In the genomic region with DNA sequence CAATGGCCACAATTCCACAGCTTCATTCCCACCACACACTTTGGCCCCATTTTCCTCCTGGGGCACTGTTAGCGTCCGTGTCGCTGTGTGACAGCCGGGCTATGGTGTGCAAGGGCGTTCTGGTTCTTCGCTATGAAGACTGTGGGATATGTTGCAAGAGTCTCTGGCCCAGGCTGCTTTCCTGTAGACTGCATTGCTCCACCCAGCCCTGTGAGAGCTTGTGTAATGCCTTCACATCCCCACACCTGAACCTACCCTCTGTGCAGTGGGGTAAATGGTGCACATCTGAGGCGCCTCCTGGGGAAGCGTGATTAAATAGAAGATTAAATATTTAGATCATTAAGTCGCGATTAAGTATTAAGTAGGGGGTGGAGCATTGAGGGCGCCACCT, we compare ENCODE assay signal across 13 mouse cellular contexts. TPM values are rescaled to one million over a fixed set of nuclear protein-coding genes. Genes with fewer than 3 reads are reported as not detected.
DNase-seq lines count a peak whose midpoint lies in the region; ATAC-seq and TF ChIP-seq lines count a peak whose summit lies in the region.
"Had no signal": no experiment of that assay in that cellular context is flagged by ENCODE, and none has a peak within 500 bp of the region (broad histone marks: within the 10 kb centered on the region; RNA-seq: fewer than 3 reads in every experiment).

No protein-coding gene starts in this region.

- 73% methylated on average over 11 of the region's 11 CpGs for WGBS in hindbrain, postnatal 0 days
- WGBS in hindbrain, embryonic 16.5 days = 74% methylated on average over 11 of the region's 11 CpGs

- ATAC-seq in hindbrain, postnatal 0 days = 0 out of 2 replicates have a peak, but pooled peaks have one; percentile 21
- ATAC-seq in hindbrain, embryonic 16.5 days = no peak
- peak; percentile 73 for ATAC-seq in common myeloid progenitor, adult 5-6 weeks (replicated peaks; ENCODE audit: low read depth, poor library complexity, severe bottlenecking)
- ATAC-seq in megakaryocyte-erythroid progenitor cell, adult 5-6 weeks (replicated peaks; ENCODE audit: low FRiP score, low TSS enrichment, poor library complexity, severe bottlenecking) = no peak

- no peaks in the 10 kb centered on the region for H3K27me3 ChIP-seq in hindbrain, postnatal 0 days (ENCODE audit: insufficient read depth, low read length)
- no peaks in the 10 kb centered on the region for H3K27me3 ChIP-seq in hindbrain, embryonic 16.5 days (replicated peaks; ENCODE audit: control insufficient read depth, insufficient read depth, low read length)
- H3K27me3 ChIP-seq: hindbrain, embryonic 15.5 days; Patski had no signal

- H3K4me3 ChIP-seq in hindbrain, postnatal 0 days (ENCODE audit: low read length) = no peak overlapping the region
- no peak overlapping the region for H3K4me3 ChIP-seq in hindbrain, embryonic 16.5 days (ENCODE audit: low read length)
- H3K4me3 ChIP-seq: hindbrain, embryonic 15.5 days; layer of hippocampus, adult 2 months had no signal

- no peak overlapping the region for H3K27ac ChIP-seq in hindbrain, postnatal 0 days
- no peak overlapping the region for H3K27ac ChIP-seq in hindbrain, embryonic 16.5 days (ENCODE audit: low read depth, low read length)
- H3K27ac ChIP-seq: hindbrain, embryonic 15.5 days; layer of hippocampus, adult 2 months had no signal

- H3K4me2 ChIP-seq in hindbrain, postnatal 0 days (ENCODE audit: low read depth, low read length) = no peak overlapping the region
- no peak overlapping the region for H3K4me2 ChIP-seq in hindbrain, embryonic 16.5 days (ENCODE audit: low read length)
- H3K4me2 ChIP-seq: hindbrain, embryonic 15.5 days had no signal

- H3K9me3 ChIP-seq in hindbrain, postnatal 0 days (ENCODE audit: low read length) = no peaks in the 10 kb centered on the region
- no peaks in the 10 kb centered on the region for H3K9me3 ChIP-seq in hindbrain, embryonic 16.5 days (ENCODE audit: control insufficient read depth, low read length)
- H3K9me3 ChIP-seq: hindbrain, embryonic 15.5 days had no signal

- no peaks in the 10 kb centered on the region for H3K36me3 ChIP-seq in hindbrain, postnatal 0 days (ENCODE audit: insufficient read depth, low read length)
- no peaks in the 10 kb centered on the region for H3K36me3 ChIP-seq in hindbrain, embryonic 16.5 days (ENCODE audit: control insufficient read depth, insufficient read depth, low read length)
- H3K36me3 ChIP-seq: hindbrain, embryonic 15.5 days had no signal

- TF ChIP-seq CTCF in hindbrain, postnatal 0 days (IDR thresholded peaks at IDR 0.05; ENCODE audit: low read depth) = no peak

- no peak overlapping the region for H3K9ac ChIP-seq in hindbrain, postnatal 0 days (replicated peaks; ENCODE audit: low read length)
- H3K9ac ChIP-seq in hindbrain, embryonic 16.5 days (ENCODE audit: low read depth, low read length) = no peak overlapping the region
- H3K9ac ChIP-seq: hindbrain, embryonic 15.5 days had no signal

- no peak for DNase-seq in hindbrain, postnatal 0 days (ENCODE audit: low spot score)
- peak; percentile 66 for DNase-seq in 3134 (ENCODE audit: extremely low read depth, insufficient read length, low spot score)
- DNase-seq in lung, postnatal 4 days = peak; percentile 34 to 38
- DNase-seq in layer of hippocampus, postnatal 25 days (ENCODE audit: extremely low spot score in 1 of 2, low spot score in 1 of 2) = no peak
- no peak for DNase-seq in layer of hippocampus, adult 8-10 months (ENCODE audit: low spot score in 2 of 2)
- DNase-seq: cerebellum, adult 18-20 months had no signal

- no peaks in the 10 kb centered on the region for H3K4me1 ChIP-seq in hindbrain, postnatal 0 days (ENCODE audit: insufficient read depth, low read length)
- H3K4me1 ChIP-seq in hindbrain, embryonic 16.5 days (ENCODE audit: control insufficient read depth, insufficient read depth, low read depth, low read length) = no peaks in the 10 kb centered on the region

RNA-seq across cellular contexts. Expression of gene Atp2c2, which starts 9.9 kb away (rescaled TPM):
- total RNA-seq in hindbrain, postnatal 0 days (2014; rRNA removed) = 0.26 and 0.29 TPM in 2 replicates
- polyA plus RNA-seq in hindbrain, postnatal 0 days (2015; fragmentation: Nextera tagmentation; extraction: Ambion mirVana) = 0.66 and 0.98 TPM in 2 replicates
- polyA plus RNA-seq in hindbrain, embryonic 16.5 days (2015; fragmentation: Nextera tagmentation; extraction: Ambion mirVana) = 0.49 and 0.75 TPM in 2 replicates
- not detected in 2 replicates for total RNA-seq in common myeloid progenitor, adult 5-6 weeks (2017)
- 1 to 10 TPM; 1.8 to 1.9 TPM for total RNA-seq in layer of hippocampus, postnatal 25 days (2021)
- 1 to 10 TPM; 1.9 to 2.4 (median 2.2) TPM for total RNA-seq in layer of hippocampus, adult 8-10 months (2022)
- total RNA-seq in megakaryocyte-erythroid progenitor cell, adult 5-6 weeks (2014; fragmentation: Nextera tagmentation) = not detected in 2 replicates
- total RNA-seq in megakaryocyte-erythroid progenitor cell, adult 5-6 weeks (2017) = 0.56 TPM in 1 of 2 replicates, not detected in the other

RNA-seq across cellular contexts. Expression of gene Wfdc1, which starts 43.5 kb away (rescaled TPM):
- total RNA-seq in hindbrain, postnatal 0 days (2014; rRNA removed) = 20.6 and 24.1 TPM in 2 replicates
- polyA plus RNA-seq in hindbrain, postnatal 0 days (2015; fragmentation: Nextera tagmentation; extraction: Ambion mirVana) = 10.6 and 12.0 TPM in 2 replicates
- 7.1 and 8.3 TPM in 2 replicates for polyA plus RNA-seq in hindbrain, embryonic 16.5 days (2015; fragmentation: Nextera tagmentation; extraction: Ambion mirVana)
- total RNA-seq in common myeloid progenitor, adult 5-6 weeks (2017) = not detected in 2 replicates
- 1 to 10 TPM; 6.6 to 8.4 TPM for total RNA-seq in layer of hippocampus, postnatal 25 days (2021)
- 1 to 10 TPM; 5.9 to 7.8 (median 7.0) TPM for total RNA-seq in layer of hippocampus, adult 8-10 months (2022)
- total RNA-seq in megakaryocyte-erythroid progenitor cell, adult 5-6 weeks (2014; fragmentation: Nextera tagmentation) = not detected in 2 replicates
- total RNA-seq in megakaryocyte-erythroid progenitor cell, adult 5-6 weeks (2017) = not detected in 2 replicates
- polyA plus RNA-seq: limb, embryonic 11.5 days; Patski had no signal

Comparison
In these comparisons a context has a peak if more than half of its experiments do, and no peak if none do; other contexts are left out.
1. ATAC-seq: peak in hindbrain, postnatal 0 days (single experiment) and common myeloid progenitor, adult 5-6 weeks (single experiment); none in hindbrain, embryonic 16.5 days (single experiment) and megakaryocyte-erythroid progenitor cell, adult 5-6 weeks (single experiment).
2. DNase-seq: peak in 3134 (single experiment) and lung, postnatal 4 days (2 of 2); none in hindbrain, postnatal 0 days (single experiment), layer of hippocampus, postnatal 25 days (0 of 2) and layer of hippocampus, adult 8-10 months (0 of 2).